Mouse (Mus musculus): ENCODE results near the gene Palld. TPM values are rescaled to one million over a fixed set of nuclear protein-coding genes. Genes with fewer than 3 reads are reported as not detected.

Gene Palld
- polyA plus RNA-seq, 1 experiment = 2.7 TPM

GRCm38 (mm10) chr8:61734164-61734563 is 168.3 kb downstream of the Palld start:
- H3K4me3 ChIP-seq (replicated peaks) = no peak overlapping the region
- H3K4me1 ChIP-seq = peaks cover 18% of the 10 kb centered on the region
- H3K36me3 ChIP-seq (replicated peaks; ENCODE audit: low read length) = no peaks in the 10 kb centered on the region
- TF ChIP-seq FLI1 (IDR thresholded peaks at IDR 0.05; ENCODE audit: low read length) = no peak
- no peak for TF ChIP-seq GATA1 (IDR thresholded peaks at IDR 0.05; ENCODE audit: borderline replicate concordance, low read length)
- no peaks in the 10 kb centered on the region for H3K9me3 ChIP-seq
- no peaks in the 10 kb centered on the region for H3K27me3 ChIP-seq (replicated peaks)

- Histone ChIP-seq H3K27me3 (replicated peaks) (no peaks in the 10 kb centered on the region), H3K4me1 (peaks cover 18% of the 10 kb centered on the region), H3K36me3 (replicated peaks; ENCODE audit: low read length) (no peaks in the 10 kb centered on the region), H3K9me3 (no peaks in the 10 kb centered on the region), H3K4me3 (replicated peaks) (no peak overlapping the region)
- TF ChIP-seq FLI1 (IDR thresholded peaks at IDR 0.05; ENCODE audit: low read length) (no peak), GATA1 (IDR thresholded peaks at IDR 0.05; ENCODE audit: borderline replicate concordance, low read length) (no peak)
Observed at GRCm38 (mm10) chr8:61732184-61732583, 170.3 kb downstream of the Palld start.

- Histone ChIP-seq H3K9me3 (no peaks in the 10 kb centered on the region), H3K4me3 (replicated peaks) (peak overlapping the region; percentile 42), H3K36me3 (replicated peaks; ENCODE audit: low read length) (no peaks in the 10 kb centered on the region), H3K4me1 (peaks cover 18% of the 10 kb centered on the region), H3K27me3 (replicated peaks) (no peaks in the 10 kb centered on the region)
- TF ChIP-seq GATA1 (IDR thresholded peaks at IDR 0.05; ENCODE audit: borderline replicate concordance, low read length) (no peak), FLI1 (IDR thresholded peaks at IDR 0.05; ENCODE audit: low read length) (no peak)
Observed at GRCm38 (mm10) chr8:61731306-61732088, 171.0 kb downstream of the Palld start.

GRCm38 (mm10) chr8:61730669-61731068 is 171.8 kb downstream of the Palld start:
- H3K9me3 ChIP-seq = no peaks in the 10 kb centered on the region
- H3K36me3 ChIP-seq (replicated peaks; ENCODE audit: low read length) = no peaks in the 10 kb centered on the region
- peaks cover 18% of the 10 kb centered on the region for H3K4me1 ChIP-seq
- H3K27me3 ChIP-seq (replicated peaks) = no peaks in the 10 kb centered on the region
- TF ChIP-seq GATA1 (IDR thresholded peaks at IDR 0.05; ENCODE audit: borderline replicate concordance, low read length) (no peak), FLI1 (IDR thresholded peaks at IDR 0.05; ENCODE audit: low read length) (no peak)
- H3K4me3 ChIP-seq (replicated peaks) = no peak overlapping the region

- no peaks in the 10 kb centered on the region for H3K9me3 ChIP-seq
- H3K27me3 ChIP-seq (replicated peaks) = peaks cover 2% of the 10 kb centered on the region
- TF ChIP-seq FLI1 (IDR thresholded peaks at IDR 0.05; ENCODE audit: low read length) (no peak), GATA1 (IDR thresholded peaks at IDR 0.05; ENCODE audit: borderline replicate concordance, low read length) (no peak)
- H3K4me3 ChIP-seq (replicated peaks) = no peak overlapping the region
- H3K36me3 ChIP-seq (replicated peaks; ENCODE audit: low read length) = no peaks in the 10 kb centered on the region
- H3K4me1 ChIP-seq = peaks cover 1% of the 10 kb centered on the region; the same call in 1 of the 2 replicates
Observed at GRCm38 (mm10) chr8:61725306-61726017, 177.0 kb downstream of the Palld start.

GRCm38 (mm10) chr8:61722226-61722625 is 180.3 kb downstream of the Palld start:
- TF ChIP-seq GATA1 (IDR thresholded peaks at IDR 0.05; ENCODE audit: borderline replicate concordance, low read length) (no peak), FLI1 (IDR thresholded peaks at IDR 0.05; ENCODE audit: low read length) (no peak)
- Histone ChIP-seq H3K27me3 (replicated peaks) (peaks cover 4% of the 10 kb centered on the region), H3K36me3 (replicated peaks; ENCODE audit: low read length) (no peaks in the 10 kb centered on the region), H3K9me3 (no peaks in the 10 kb centered on the region), H3K4me1 (no peaks in the 10 kb centered on the region), H3K4me3 (replicated peaks) (no peak overlapping the region)

- TF ChIP-seq FLI1 (IDR thresholded peaks at IDR 0.05; ENCODE audit: low read length) = no peak
- no peak for TF ChIP-seq GATA1 (IDR thresholded peaks at IDR 0.05; ENCODE audit: borderline replicate concordance, low read length)
- Histone ChIP-seq H3K4me3 (replicated peaks) (no peak overlapping the region), H3K4me1 (no peaks in the 10 kb centered on the region), H3K36me3 (replicated peaks; ENCODE audit: low read length) (no peaks in the 10 kb centered on the region), H3K27me3 (replicated peaks) (peaks cover 2% of the 10 kb centered on the region), H3K9me3 (no peaks in the 10 kb centered on the region)
Observed at GRCm38 (mm10) chr8:61715351-61716125, 187.0 kb downstream of the Palld start.

GRCm38 (mm10) chr8:61714293-61714831 is 188.1 kb downstream of the Palld start:
- Histone ChIP-seq H3K9me3 (no peaks in the 10 kb centered on the region), H3K27me3 (replicated peaks) (no peaks in the 10 kb centered on the region), H3K4me3 (replicated peaks) (no peak overlapping the region), H3K36me3 (replicated peaks; ENCODE audit: low read length) (no peaks in the 10 kb centered on the region), H3K4me1 (no peaks in the 10 kb centered on the region)
- TF ChIP-seq FLI1 (IDR thresholded peaks at IDR 0.05; ENCODE audit: low read length) = no peak

GRCm38 (mm10) chr8:61713195-61713990 is 189.1 kb downstream of the Palld start:
- Histone ChIP-seq H3K27me3 (replicated peaks) (no peaks in the 10 kb centered on the region), H3K4me3 (replicated peaks) (no peak overlapping the region), H3K36me3 (replicated peaks; ENCODE audit: low read length) (no peaks in the 10 kb centered on the region), H3K9me3 (no peaks in the 10 kb centered on the region), H3K4me1 (no peaks in the 10 kb centered on the region)
- TF ChIP-seq FLI1 (IDR thresholded peaks at IDR 0.05; ENCODE audit: low read length) (no peak), GATA1 (IDR thresholded peaks at IDR 0.05; ENCODE audit: borderline replicate concordance, low read length) (no peak)
